Mouse (Mus musculus) heart, embryonic 15.5 days (tissue): ENCODE data around the gene Dclk3. TPM values are rescaled to one million over a fixed set of nuclear protein-coding genes. Genes with fewer than 3 reads are reported as not detected.

Experiments used
- ATAC-seq: fragments of 200-750 bp; cut with Nextera tagmentation; replicated peaks from 2 replicates; pipeline ENCODE4 v1.8.0; 2017; ENCODE audit warnings: low read depth, moderate TSS enrichment; ENCODE audit not compliant: insufficient number of reproducible peaks, insufficient read depth, low FRiP score
- H3K27ac ChIP-seq: fragments of 300-500 bp; sonication (generic); 2 replicates; pipeline ENCODE4 v1.5.1; 2015; ENCODE audit warnings: mild to moderate bottlenecking, inconsistent platforms
- H3K27me3 ChIP-seq: fragments of 300-500 bp; sonication (generic); 2 replicates; pipeline ENCODE4 v1.6.1; 2015; ENCODE audit warnings: inconsistent platforms
- H3K36me3 ChIP-seq: fragments of 300-500 bp; sonication (generic); 2 replicates; pipeline ENCODE4 v1.6.1; 2015; ENCODE audit warnings: mild to moderate bottlenecking, inconsistent platforms
- H3K4me1 ChIP-seq: fragments of 300-500 bp; sonication (generic); replicated peaks from 2 replicates; pipeline ENCODE4 v1.6.1; 2015; ENCODE audit warnings: inconsistent platforms
- H3K4me2 ChIP-seq: fragments of 300-500 bp; sonication (generic); 2 replicates; pipeline ENCODE4 v1.6.1; 2015; ENCODE audit warnings: inconsistent platforms, mild to moderate bottlenecking, moderate library complexity
- H3K4me3 ChIP-seq: fragments of 300-500 bp; sonication (generic); 2 replicates; pipeline ENCODE4 v1.5.1; 2015; ENCODE audit warnings: mild to moderate bottlenecking, inconsistent platforms
- H3K9ac ChIP-seq: fragments of 300-500 bp; sonication (generic); 2 replicates; pipeline ENCODE4 v1.6.1; 2015; ENCODE audit warnings: mild to moderate bottlenecking, inconsistent platforms
- H3K9me3 ChIP-seq: fragments of 300-500 bp; sonication (generic); replicated peaks from 2 replicates; pipeline ENCODE4 v1.6.1; 2016; ENCODE audit warnings: inconsistent platforms
- WGBS: fragments of 180-500 bp; shearing (Covaris S2); methylation state at CpG from one replicate; pipeline ENCODE4 v1.1.7; 2015; ENCODE audit warnings: mixed read lengths; 5-methylcytosine and 5-hydroxymethylcytosine counted together
- polyA plus RNA-seq: library from polyadenylated mRNA; unstranded; fragments of >200 nt; fragmentation: Nextera tagmentation; extraction: Ambion mirVana; gene quantifications from 2 replicates; pipeline ENCODE4 v1.2.1, GENCODE M21; 2015

The Dclk3 gene
- polyA plus RNA-seq, 1 experiment from 2014 or later: 0.53 TPM

DNA sequence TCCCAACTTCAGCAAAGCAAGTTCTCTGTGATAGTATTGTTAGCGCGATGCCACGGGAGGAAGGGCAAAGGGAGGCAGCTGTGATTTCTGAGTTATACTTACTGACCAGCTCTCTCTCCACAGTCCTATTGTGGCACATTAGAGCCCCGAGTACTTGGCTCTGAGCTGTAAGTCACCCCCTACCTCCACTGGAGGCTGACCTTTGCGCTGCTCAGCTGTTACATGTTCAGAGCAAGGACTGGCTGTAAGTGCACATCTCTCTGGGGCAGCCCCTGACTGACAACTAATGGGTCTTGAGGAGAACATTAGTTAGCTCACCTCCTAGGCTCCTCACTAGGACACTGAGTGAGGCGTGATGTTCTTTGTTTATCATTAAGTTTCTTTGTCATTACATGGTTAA lies 1.6 kb downstream of the Dclk3 start:
- no peak overlapping the region for H3K27ac ChIP-seq
- H3K9ac ChIP-seq: no peak overlapping the region
- no peak overlapping the region for H3K4me3 ChIP-seq
- peaks cover 13% of the 10 kb centered on the region for H3K27me3 ChIP-seq
- H3K4me1 ChIP-seq: peaks cover 5% of the 10 kb centered on the region
- no peak overlapping the region for H3K4me2 ChIP-seq
- 80% methylated on average over 6 of the region's 6 CpGs for WGBS
- no peaks in the 10 kb centered on the region for H3K36me3 ChIP-seq
- ATAC-seq: no peak
- H3K9me3 ChIP-seq: no peaks in the 10 kb centered on the region

DNA sequence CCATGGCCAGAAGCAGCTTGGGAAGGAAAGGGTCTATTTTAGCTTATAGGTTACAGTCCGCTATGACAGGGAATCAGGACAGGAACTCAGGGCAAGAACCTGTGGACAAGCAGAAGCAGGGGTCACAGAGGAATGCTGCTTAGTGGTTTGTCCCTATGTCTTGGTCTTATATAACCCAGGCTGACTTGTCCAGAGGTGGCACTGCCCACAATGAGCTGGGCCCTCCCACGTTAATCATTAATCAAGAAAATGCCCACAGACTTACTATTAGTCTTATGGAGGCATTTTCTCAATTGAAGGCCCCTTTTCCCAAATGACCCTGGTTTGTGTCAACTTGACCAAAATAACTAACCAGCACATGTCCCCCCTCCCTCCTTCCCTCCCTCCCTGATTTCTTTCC lies 2.3 kb downstream of the Dclk3 start:
- Histone ChIP-seq H3K9ac (no peak overlapping the region), H3K4me1 (peaks cover 5% of the 10 kb centered on the region), H3K4me2 (no peak overlapping the region), H3K9me3 (no peaks in the 10 kb centered on the region), H3K36me3 (no peaks in the 10 kb centered on the region), H3K27ac (no peak overlapping the region), H3K27me3 (peaks cover 13% of the 10 kb centered on the region), H3K4me3 (no peak overlapping the region)
- no peak for ATAC-seq
- WGBS: 83% methylated on average over 2 of the region's 2 CpGs

DNA sequence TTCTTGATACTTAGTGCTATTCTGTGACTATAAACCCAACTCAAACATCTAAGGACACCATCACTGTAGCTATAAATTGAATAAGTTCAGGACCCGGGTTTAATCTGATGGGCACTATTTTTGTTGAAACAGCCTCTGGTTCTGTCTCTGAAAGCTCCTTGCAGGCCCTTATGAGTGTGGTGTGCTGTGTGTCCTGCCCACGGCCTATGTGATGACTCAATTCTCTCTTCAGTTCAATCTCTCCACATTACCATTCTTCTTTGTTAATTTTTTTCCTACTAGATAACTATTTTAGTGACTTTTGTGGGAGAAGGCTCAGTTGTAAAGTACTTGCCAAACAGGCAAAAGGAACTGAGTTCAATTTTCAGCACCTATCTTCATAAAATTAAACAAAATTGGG lies 7.3 kb downstream of the Dclk3 start:
- no peaks in the 10 kb centered on the region for H3K27me3 ChIP-seq
- no peak overlapping the region for H3K9ac ChIP-seq
- no peak overlapping the region for H3K27ac ChIP-seq
- H3K36me3 ChIP-seq: no peaks in the 10 kb centered on the region
- no peaks in the 10 kb centered on the region for H3K4me1 ChIP-seq
- WGBS: 56% methylated on average over 2 of the region's 2 CpGs
- no peak overlapping the region for H3K4me3 ChIP-seq
- H3K9me3 ChIP-seq: no peaks in the 10 kb centered on the region
- H3K4me2 ChIP-seq: no peak overlapping the region
- no peak for ATAC-seq

DNA sequence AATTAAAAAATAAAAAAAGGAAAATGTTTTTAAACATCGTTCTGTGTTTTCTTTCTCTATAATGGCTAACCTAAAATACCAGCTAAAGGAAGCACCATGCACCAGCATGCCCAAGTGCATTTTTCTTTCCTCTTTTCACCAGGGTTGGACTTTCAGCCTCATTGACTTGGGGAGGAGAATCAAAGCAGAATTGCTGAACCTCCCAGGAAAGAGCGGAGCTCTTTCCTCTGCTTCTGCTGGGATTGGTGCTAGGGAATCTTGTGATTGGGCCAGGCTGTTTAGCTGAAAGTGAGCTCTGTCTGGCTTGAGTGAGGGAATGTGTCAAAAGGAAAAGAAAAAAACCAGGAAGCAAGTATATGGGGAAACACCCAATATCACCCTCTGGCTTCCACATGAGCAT lies 10.1 kb downstream of the Dclk3 start:
- Histone ChIP-seq H3K36me3 (no peaks in the 10 kb centered on the region), H3K27ac (no peak overlapping the region), H3K9me3 (no peaks in the 10 kb centered on the region), H3K4me3 (no peak overlapping the region), H3K27me3 (no peaks in the 10 kb centered on the region), H3K4me1 (no peaks in the 10 kb centered on the region), H3K9ac (no peak overlapping the region), H3K4me2 (no peak overlapping the region)
- no peak for ATAC-seq
- WGBS: 78% methylated on average over 2 of the region's 2 CpGs

DNA sequence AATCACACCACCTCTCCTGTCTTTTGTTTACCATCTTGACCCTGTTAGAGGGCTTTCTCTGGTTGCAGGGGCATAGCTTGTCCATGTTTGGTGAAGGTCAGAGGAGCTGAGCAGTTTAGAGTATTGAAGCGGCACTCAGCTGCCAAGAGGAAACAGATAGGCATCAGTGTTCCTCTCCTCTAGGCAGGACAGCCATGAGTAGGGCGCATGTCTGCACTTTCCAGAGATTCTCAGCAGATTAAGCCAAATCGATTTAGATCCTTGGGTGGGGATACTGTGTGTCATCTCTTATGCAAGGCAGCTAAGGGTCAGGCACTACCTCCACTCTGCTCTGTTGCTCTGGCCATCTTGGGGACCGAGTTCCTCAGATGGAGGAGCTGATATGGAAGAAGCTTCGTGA lies 11.0 kb downstream of the Dclk3 start:
- Histone ChIP-seq H3K27me3 (no peaks in the 10 kb centered on the region), H3K36me3 (no peaks in the 10 kb centered on the region), H3K9me3 (no peaks in the 10 kb centered on the region), H3K4me3 (no peak overlapping the region), H3K9ac (no peak overlapping the region), H3K4me2 (no peak overlapping the region), H3K4me1 (no peaks in the 10 kb centered on the region), H3K27ac (no peak overlapping the region)
- no peak for ATAC-seq
- WGBS: 65% methylated on average over 5 of the region's 5 CpGs

DNA sequence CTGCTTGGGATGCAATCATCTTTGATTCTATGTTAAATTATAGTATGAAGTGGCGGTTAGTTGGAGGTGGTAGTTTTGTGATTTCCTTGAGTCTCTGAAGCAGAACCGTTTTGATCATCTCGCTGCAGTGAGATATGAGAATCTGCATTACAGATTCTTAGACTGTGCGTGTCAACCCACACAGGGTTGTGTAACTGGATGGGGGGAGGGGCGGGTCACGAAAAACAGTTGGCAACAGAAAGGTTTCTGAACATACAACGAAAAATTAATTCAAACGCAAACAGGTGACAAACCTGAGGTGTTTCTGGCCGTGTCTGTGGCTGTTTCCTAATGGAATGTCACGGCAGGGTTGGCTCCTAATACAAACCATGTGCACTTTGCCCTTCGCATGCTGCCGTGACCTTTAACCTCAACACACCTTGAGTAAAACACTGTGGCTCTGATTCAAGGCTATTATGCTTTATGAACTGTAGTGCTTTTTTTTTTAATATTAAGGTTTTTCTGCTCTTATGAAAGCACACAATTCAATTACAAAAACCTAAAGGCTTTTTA lies 12.0 kb downstream of the Dclk3 start:
- 84% methylated on average over 12 of the region's 12 CpGs for WGBS
- Histone ChIP-seq H3K9ac (no peak overlapping the region), H3K36me3 (no peaks in the 10 kb centered on the region), H3K4me1 (no peaks in the 10 kb centered on the region), H3K4me3 (no peak overlapping the region), H3K9me3 (no peaks in the 10 kb centered on the region), H3K27ac (no peak overlapping the region), H3K4me2 (no peak overlapping the region), H3K27me3 (no peaks in the 10 kb centered on the region)
- no peak for ATAC-seq

DNA sequence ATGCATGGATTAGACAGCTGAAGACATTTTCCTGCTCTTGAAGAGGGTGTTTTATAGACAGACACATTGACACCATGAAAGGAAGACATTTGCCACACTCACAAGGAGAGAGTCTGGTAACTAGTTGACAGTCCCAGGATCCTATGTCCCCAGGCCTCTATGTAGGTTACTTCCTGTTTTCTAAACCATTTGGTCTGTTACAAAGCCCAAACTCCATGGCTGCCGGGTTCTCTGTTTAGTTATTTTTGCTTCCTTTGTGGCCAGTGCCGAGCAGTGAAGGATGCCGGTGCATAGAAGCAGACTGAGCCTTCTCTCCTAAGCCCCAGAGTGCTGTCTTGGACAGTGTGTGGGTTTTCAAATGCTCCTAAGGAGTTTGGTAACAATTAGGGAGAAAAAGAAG lies 15.0 kb downstream of the Dclk3 start:
- no peak overlapping the region for H3K4me2 ChIP-seq
- H3K4me1 ChIP-seq: no peaks in the 10 kb centered on the region
- H3K4me3 ChIP-seq: no peak overlapping the region
- no peak for ATAC-seq
- no peaks in the 10 kb centered on the region for H3K36me3 ChIP-seq
- H3K9ac ChIP-seq: no peak overlapping the region
- no peak overlapping the region for H3K27ac ChIP-seq
- no peaks in the 10 kb centered on the region for H3K27me3 ChIP-seq
- no peaks in the 10 kb centered on the region for H3K9me3 ChIP-seq
- 60% methylated on average over 3 of the region's 3 CpGs for WGBS

DNA sequence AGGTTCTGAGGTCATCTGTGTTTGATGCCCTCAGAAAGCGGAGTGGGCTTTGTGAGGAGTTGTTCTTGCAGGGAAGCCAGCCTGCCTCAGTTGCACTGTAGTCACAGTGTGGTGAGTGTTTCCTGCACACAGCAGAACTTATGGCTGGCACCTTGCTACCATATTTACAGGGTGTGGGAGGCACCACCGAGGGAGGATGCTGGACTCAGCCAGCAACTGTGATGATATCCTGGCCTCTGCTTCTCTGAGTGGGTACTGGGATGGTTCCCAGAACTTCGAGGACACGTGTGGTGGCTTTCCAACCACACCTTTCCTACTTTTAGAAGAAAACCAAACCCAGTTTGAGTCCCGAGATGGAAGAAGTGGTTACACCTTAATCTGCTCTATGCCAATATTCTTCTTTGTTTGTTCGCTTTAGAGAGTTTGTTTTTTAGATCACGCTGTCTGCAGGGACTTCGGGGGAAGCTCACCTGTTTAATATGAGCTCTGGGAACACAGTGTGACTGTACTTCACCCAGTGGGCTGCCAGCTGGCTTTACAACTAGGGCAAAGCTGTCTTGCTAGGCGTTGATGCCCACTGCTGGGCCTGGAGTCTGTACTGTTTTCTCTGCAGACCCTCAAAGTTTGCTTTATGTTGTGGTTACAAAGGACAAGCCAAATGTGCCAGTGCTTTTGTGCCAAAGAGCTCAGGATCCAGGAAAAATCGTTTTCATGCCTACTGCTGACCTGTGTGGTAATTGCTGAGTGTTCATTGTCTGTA lies 18.5 kb downstream of the Dclk3 start:
- Histone ChIP-seq H3K4me1 (peaks cover 10% of the 10 kb centered on the region), H3K27me3 (no peaks in the 10 kb centered on the region), H3K27ac (no peak overlapping the region), H3K9ac (no peak overlapping the region), H3K4me3 (no peak overlapping the region), H3K4me2 (no peak overlapping the region), H3K36me3 (no peaks in the 10 kb centered on the region), H3K9me3 (no peaks in the 10 kb centered on the region)
- WGBS: 80% methylated on average over 10 of the region's 10 CpGs
- ATAC-seq: no peak

DNA sequence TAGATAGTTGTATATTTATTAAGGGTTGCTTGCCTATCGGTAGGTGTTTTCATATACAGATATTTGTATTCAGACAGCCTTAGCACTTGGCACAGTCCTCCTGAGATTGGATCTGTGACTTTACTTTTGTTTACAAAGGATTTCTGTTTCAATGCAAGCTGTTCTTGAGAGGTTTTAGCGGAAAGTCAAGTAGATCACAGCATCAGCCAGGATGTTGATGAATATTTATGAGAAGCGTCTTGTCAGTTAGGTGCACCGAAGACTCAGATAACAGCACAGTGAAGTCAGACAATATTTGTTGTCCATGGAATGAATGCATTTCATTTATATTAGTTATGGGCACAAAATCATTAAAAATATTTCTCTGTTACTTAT lies 19.0 kb downstream of the Dclk3 start:
- WGBS: 83% methylated on average over 4 of the region's 4 CpGs
- Histone ChIP-seq H3K4me1 (peaks cover 10% of the 10 kb centered on the region), H3K27ac (no peak overlapping the region), H3K9ac (no peak overlapping the region), H3K9me3 (no peaks in the 10 kb centered on the region), H3K27me3 (no peaks in the 10 kb centered on the region), H3K4me3 (no peak overlapping the region), H3K4me2 (no peak overlapping the region), H3K36me3 (no peaks in the 10 kb centered on the region)
- no peak for ATAC-seq

DNA sequence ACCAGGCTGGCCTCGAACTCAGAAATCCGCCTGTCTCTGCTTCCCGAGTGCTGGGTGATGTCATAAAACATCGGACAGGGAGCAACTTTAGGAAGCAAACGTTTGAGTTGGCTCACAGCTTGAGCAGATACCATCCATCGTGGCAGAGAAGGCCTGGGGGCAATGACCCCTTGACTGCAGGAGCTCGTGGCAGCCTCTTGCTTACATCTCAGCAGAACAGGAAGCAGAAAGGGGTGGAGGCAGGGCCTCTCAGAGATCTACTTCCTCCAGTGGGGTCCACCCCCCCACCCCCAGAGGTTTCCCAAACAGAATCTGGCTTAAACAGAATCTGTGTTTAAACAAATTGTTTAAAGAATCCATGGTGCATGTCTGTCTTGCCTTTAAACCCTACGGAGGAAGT lies 20.6 kb downstream of the Dclk3 start:
- Histone ChIP-seq H3K27ac (no peak overlapping the region), H3K9ac (no peak overlapping the region), H3K4me2 (no peak overlapping the region), H3K36me3 (no peaks in the 10 kb centered on the region), H3K4me3 (no peak overlapping the region), H3K9me3 (no peaks in the 10 kb centered on the region), H3K27me3 (no peaks in the 10 kb centered on the region), H3K4me1 (peaks cover 10% of the 10 kb centered on the region)
- ATAC-seq: no peak
- 64% methylated on average over 8 of the region's 8 CpGs for WGBS

DNA sequence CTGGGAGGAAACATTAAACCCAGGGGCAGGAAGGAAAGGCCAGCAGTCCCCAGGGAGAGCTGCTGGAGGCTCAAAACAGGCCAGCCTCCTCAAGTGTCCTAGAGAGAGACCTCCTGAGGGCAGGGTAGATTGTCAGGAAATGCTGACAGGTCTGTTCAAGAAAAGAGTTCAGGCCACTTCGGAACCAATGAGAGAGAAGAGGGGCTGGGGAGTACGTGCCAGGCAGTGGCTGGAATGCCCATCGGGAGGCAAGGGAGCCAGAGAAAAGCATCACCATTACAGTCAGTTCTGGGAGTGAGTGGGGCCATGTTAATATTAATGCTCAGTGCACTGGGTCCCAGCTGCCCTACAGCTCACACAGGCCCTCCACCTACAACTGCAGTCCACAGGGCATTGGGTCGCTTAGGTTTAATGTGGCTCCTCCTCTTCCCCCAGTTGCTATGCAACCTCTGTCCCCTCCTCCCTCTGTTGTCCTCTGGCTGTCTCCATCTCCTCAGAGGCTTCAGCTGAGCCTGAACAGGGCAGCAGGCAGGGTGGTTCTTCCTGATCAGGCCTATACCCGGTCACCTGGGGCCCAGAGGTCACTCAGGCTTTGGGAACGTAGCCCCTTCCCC lies 21.4 kb downstream of the Dclk3 start:
- Histone ChIP-seq H3K36me3 (no peaks in the 10 kb centered on the region), H3K27me3 (no peaks in the 10 kb centered on the region), H3K4me2 (no peak overlapping the region), H3K9ac (no peak overlapping the region), H3K27ac (no peak overlapping the region), H3K4me1 (peaks cover 10% of the 10 kb centered on the region), H3K4me3 (no peak overlapping the region), H3K9me3 (no peaks in the 10 kb centered on the region)
- WGBS: 24% methylated on average over 6 of the region's 6 CpGs
- ATAC-seq: no peak
